Mouse (Mus musculus): ENCODE results near the gene Eif4g3.

DNA sequence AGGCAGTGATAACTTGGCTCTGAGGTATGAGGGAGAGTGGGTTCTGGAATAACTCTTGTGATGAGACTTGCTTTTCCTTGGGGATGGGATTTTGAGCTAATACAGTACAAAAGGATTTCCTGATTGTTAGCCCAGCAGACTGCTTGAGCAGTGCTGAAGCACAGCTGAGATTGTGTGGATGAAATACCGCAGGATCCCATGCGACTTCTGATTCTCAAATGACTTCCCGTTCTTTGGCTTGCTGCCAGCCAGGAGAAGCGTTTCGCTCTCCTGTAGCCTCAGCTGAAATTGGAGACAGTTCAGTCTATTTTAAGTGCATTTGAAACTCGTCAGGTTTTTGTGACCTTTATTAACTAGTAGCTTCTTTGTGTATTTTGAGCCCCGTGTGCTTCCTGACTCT lies 7.9 kb downstream of the Eif4g3 start:
- TF ChIP-seq CTCF (IDR thresholded peaks at IDR 0.05; ENCODE audit: low read depth), result no peak
- no peak for TF ChIP-seq EP300 (IDR thresholded peaks at IDR 0.05; ENCODE audit: low read depth)
